Mouse (Mus musculus) right cerebral cortex, postnatal 10 days (tissue): ENCODE measurements around the gene Bphl.

Source experiments
- DNase-seq, 2 experiments: peaks; one replicate each; pipeline ENCODE4 v3.0.0; 2021; ENCODE audit warnings: low spot score in 2 of 2

The Bphl gene

DNA sequence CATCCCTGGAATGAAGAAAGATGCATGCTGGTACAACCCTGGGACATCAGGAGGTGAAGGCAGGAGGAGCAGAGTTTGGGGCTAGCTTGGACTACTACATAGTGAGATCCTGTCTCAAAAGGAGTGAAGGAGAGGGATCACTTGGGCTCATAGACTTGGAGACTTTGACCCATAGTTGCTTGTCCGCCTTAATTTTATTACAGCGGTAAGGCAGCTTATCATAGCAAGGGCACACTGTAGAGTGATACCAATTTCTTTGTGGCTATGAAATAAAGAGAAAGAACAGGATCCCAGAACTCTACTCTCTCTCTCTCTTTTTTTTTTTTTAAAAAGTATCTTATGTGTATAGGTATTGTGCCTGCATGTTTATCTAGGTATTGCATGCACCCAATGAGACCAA lies 83.1 kb downstream of the Bphl start:
- DNase-seq: no peak
